Mouse (Mus musculus): ENCODE results near the gene Sept9. TPM values are rescaled to one million over a fixed set of nuclear protein-coding genes. Genes with fewer than 3 reads are reported as not detected.
A peak's percentile ranks its signal among the peaks of the same experiment; 100 is the strongest.

Sept9 gene
- polyA plus RNA-seq, 1 experiment = 41.4 TPM

GRCm38 (mm10) chr11:117255108-117255489 is 55.6 kb downstream of the Sept9 start:
- TF ChIP-seq CTCF (IDR thresholded peaks at IDR 0.05; ENCODE audit: insufficient read depth, low read length) (no peak), POLR2A (IDR thresholded peaks at IDR 0.05; ENCODE audit: borderline replicate concordance, extremely low read depth, low read depth, low read length) (no peak)
- 87% methylated on average over 3 of the region's 3 CpGs for WGBS
- Histone ChIP-seq H3K4me1 (ENCODE audit: control insufficient read depth, insufficient read depth, low read length) (no peaks in the 10 kb centered on the region), H3K4me3 (replicated peaks; ENCODE audit: extremely low read depth, low read depth, low read length) (no peak overlapping the region)
- DNase-seq = no peak

DNA sequence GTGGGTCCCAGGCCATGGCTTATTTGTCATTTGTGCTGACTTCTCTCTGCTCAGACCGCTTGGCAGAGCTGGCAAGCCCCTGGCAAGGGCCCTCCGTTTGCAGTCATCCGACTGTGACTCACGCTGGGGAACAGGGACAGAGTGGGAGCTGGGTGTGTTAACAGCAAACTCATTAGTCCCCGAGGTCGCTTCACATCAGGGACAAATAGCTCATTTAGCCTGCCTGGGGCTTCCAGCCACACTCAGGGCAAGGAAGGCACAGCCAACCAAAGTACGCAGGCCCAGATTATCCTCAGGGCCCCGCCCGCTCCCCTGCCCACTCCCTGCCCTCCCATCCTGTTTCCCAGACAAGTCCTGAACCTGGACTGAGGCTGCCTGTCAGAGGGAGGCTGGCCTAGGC is 56.6 kb downstream of the Sept9 start:
- TF ChIP-seq POLR2A (IDR thresholded peaks at IDR 0.05; ENCODE audit: borderline replicate concordance, extremely low read depth, low read depth, low read length) = no peak
- TF ChIP-seq CTCF (IDR thresholded peaks at IDR 0.05; ENCODE audit: insufficient read depth, low read length) = no peak
- no peak for DNase-seq
- H3K4me1 ChIP-seq (ENCODE audit: control insufficient read depth, insufficient read depth, low read length) = no peaks in the 10 kb centered on the region
- H3K4me3 ChIP-seq (replicated peaks; ENCODE audit: extremely low read depth, low read depth, low read length) = no peak overlapping the region
- 61% methylated on average over 9 of the region's 9 CpGs for WGBS

DNA sequence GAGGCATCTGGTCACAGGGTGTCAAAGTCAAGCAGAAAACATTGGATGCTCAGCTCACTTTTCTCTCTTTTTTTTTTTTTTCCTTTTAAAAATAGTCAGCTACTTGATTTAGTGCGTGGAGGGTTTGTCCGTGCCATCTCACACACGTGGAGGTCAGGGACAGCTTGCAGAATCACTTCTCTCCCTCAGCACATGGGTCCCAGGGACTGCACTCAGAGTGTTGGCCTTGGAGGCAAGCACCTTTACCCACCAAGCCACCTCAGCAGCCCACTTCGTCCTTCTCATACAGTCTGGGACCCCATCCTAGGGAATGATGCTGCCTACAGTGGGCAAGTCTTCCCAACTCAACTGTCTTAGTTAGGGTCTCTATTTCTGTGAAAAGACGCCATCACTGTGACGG is 57.4 kb downstream of the Sept9 start:
- H3K4me3 ChIP-seq (replicated peaks; ENCODE audit: extremely low read depth, low read depth, low read length) = no peak overlapping the region
- DNase-seq = no peak
- no peaks in the 10 kb centered on the region for H3K4me1 ChIP-seq (ENCODE audit: control insufficient read depth, insufficient read depth, low read length)
- TF ChIP-seq POLR2A (IDR thresholded peaks at IDR 0.05; ENCODE audit: borderline replicate concordance, extremely low read depth, low read depth, low read length) (no peak), CTCF (IDR thresholded peaks at IDR 0.05; ENCODE audit: insufficient read depth, low read length) (no peak)
- WGBS = 97% methylated on average over 6 of the region's 6 CpGs

DNA sequence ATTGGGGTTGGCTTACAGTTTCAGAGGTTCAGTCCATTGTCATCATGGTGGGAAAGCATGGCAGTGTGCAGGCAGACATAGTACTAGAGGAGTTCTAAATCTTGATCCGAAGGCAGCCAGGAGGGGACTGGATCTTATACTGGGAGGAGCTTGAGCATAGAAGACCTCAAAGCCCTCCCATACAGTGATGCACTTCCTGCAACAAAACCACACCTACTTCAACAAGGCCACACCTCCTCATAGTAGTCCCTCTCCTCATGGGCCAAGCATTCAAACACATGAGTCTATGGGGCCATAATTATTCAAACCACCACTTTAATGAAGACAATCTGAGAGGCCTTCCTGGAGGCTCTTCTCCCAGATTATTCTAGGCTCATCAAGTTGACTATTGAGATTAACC is 57.8 kb downstream of the Sept9 start:
- TF ChIP-seq POLR2A (IDR thresholded peaks at IDR 0.05; ENCODE audit: borderline replicate concordance, extremely low read depth, low read depth, low read length) (no peak), CTCF (IDR thresholded peaks at IDR 0.05; ENCODE audit: insufficient read depth, low read length) (no peak)
- no peaks in the 10 kb centered on the region for H3K4me1 ChIP-seq (ENCODE audit: control insufficient read depth, insufficient read depth, low read length)
- no peak overlapping the region for H3K4me3 ChIP-seq (replicated peaks; ENCODE audit: extremely low read depth, low read depth, low read length)
- DNase-seq = no peak
- 89% methylated on average over 1 of the region's 1 CpGs for WGBS

DNA sequence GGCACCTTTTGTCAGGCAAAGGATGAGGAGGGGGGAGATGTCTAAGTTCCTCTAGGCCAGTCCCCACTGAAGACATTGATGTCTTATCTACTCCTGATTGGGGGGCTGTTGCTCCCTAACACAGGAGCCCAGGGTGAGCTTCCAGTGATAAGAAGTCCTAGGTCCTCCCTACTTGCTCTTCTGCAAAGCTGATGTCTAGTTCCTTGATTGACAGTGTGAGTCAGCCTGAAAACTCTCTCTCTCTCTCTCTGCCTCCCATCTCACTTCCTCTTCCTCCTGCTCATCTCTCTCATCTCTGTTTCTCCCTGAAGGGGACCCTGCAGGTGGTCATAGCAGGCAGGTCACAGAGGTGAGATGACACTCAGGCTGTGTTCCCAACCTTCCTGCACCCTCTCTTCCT is 58.4 kb downstream of the Sept9 start:
- DNase-seq = no peak
- Histone ChIP-seq H3K4me3 (replicated peaks; ENCODE audit: extremely low read depth, low read depth, low read length) (no peak overlapping the region), H3K4me1 (ENCODE audit: control insufficient read depth, insufficient read depth, low read length) (no peaks in the 10 kb centered on the region)
- TF ChIP-seq CTCF (IDR thresholded peaks at IDR 0.05; ENCODE audit: insufficient read depth, low read length) (no peak), POLR2A (IDR thresholded peaks at IDR 0.05; ENCODE audit: borderline replicate concordance, extremely low read depth, low read depth, low read length) (no peak)

DNA sequence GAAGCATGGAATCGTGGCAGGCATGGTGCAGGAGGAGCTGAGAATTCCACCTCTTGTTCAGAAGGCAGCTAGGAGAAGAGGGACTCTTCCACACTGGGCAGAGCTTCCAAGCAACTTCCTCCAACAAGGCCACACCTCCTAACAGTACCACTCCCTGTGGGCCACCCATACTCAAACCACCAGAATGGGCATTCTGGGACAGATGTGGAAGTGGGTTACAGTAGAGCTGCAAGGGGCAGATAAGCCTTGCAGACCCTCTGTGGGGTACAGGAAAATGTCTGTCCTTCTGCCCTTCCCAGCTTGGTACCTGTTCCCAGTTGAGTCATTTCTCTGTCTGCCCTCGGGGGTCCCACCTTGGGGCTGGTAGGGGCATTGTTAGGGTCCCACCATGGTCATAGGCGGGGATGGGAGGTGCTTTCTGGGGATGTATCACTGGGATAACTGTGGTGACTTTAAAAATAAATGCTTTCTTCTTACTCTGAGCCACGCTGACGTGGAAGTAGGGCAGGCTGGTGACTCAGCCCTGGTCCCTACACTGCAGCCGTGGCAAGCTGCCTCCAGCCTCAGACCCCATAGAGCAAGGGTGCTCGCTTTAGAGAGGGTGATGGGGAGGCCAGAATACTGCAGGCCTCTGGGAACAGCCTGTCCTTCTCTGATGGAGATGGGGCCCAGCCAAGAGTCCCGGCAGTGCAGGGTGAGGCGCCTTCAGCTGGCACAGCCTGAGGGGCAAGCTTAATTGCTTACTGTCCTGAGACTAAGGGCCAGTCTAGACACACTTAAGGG is 59.9 kb downstream of the Sept9 start:
- DNase-seq = no peak
- no peak overlapping the region for H3K4me3 ChIP-seq (replicated peaks; ENCODE audit: extremely low read depth, low read depth, low read length)
- 72% methylated on average over 9 of the region's 9 CpGs for WGBS
- TF ChIP-seq POLR2A (IDR thresholded peaks at IDR 0.05; ENCODE audit: borderline replicate concordance, extremely low read depth, low read depth, low read length) (no peak), CTCF (IDR thresholded peaks at IDR 0.05; ENCODE audit: insufficient read depth, low read length) (no peak)
- H3K4me1 ChIP-seq (ENCODE audit: control insufficient read depth, insufficient read depth, low read length) = peaks cover 5% of the 10 kb centered on the region

- no peak for DNase-seq
- no peak for TF ChIP-seq CTCF (IDR thresholded peaks at IDR 0.05; ENCODE audit: insufficient read depth, low read length)
- 76% methylated on average over 9 of the region's 9 CpGs for WGBS
- H3K4me1 ChIP-seq (ENCODE audit: control insufficient read depth, insufficient read depth, low read length) = peaks cover 12% of the 10 kb centered on the region
- H3K4me3 ChIP-seq (replicated peaks; ENCODE audit: extremely low read depth, low read depth, low read length) = no peak overlapping the region
Measured at GRCm38 (mm10) chr11:117260631-117261030, 61.2 kb downstream of the Sept9 start.

DNA sequence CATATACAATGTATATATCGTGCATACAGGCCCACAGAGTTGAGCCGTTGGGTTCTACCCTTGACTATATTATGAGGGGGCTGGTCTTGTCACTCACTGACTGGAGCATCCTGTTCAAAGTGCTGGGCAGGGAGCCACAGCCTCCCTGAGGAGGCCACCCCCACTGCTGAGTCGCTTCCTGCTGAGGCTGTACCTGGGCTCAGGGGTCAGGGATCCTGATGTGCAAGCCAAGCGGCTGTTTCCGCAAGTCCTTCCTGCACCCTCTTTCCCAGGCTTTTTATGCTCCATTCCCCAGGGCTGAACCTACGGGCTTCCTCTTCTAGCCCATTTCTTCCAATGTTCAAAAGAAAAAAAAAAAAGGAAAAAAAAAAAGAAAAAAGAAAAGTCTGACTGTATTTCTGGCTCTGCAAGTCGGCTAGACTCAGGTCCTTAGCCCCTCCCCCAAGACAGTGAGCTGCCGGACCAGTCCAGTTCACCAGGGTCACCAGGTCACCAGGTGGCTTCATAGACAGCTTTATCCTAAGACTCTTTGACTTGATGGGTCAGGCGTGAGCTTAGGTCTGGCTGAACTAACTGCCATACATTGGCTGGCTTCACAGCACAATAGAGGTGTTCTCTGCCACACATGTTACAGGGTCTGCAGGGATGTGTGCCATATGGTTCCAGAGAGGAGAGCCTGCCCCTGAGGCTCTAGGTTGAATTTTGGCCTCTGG is 63.8 kb downstream of the Sept9 start:
- TF ChIP-seq CTCF (IDR thresholded peaks at IDR 0.05; ENCODE audit: insufficient read depth, low read length) (no peak), POLR2A (IDR thresholded peaks at IDR 0.05; ENCODE audit: borderline replicate concordance, extremely low read depth, low read depth, low read length) (no peak)
- 57% methylated on average over 9 of the region's 9 CpGs for WGBS
- Histone ChIP-seq H3K4me1 (ENCODE audit: control insufficient read depth, insufficient read depth, low read length) (peaks cover 12% of the 10 kb centered on the region), H3K4me3 (replicated peaks; ENCODE audit: extremely low read depth, low read depth, low read length) (no peak overlapping the region)
- DNase-seq = no peak

GRCm38 (mm10) chr11:117264162-117265021 is 64.9 kb downstream of the Sept9 start:
- TF ChIP-seq POLR2A (IDR thresholded peaks at IDR 0.05; ENCODE audit: borderline replicate concordance, extremely low read depth, low read depth, low read length) = peak; percentile 35; the same call in 1 of the 2 replicates
- no peak for TF ChIP-seq CTCF (IDR thresholded peaks at IDR 0.05; ENCODE audit: insufficient read depth, low read length)
- no peak overlapping the region for H3K4me3 ChIP-seq (replicated peaks; ENCODE audit: extremely low read depth, low read depth, low read length)

More at GRCm38 (mm10) chr11:117264162-117265021, 64.9 kb downstream of the Sept9 start:
- DNase-seq = no peak
- H3K4me1 ChIP-seq (ENCODE audit: control insufficient read depth, insufficient read depth, low read length) = peaks cover 18% of the 10 kb centered on the region
- WGBS = 40% methylated on average over 13 of the region's 13 CpGs

All from lung, adult 2 months (tissue).